Mouse (Mus musculus) adrenal gland, postnatal 0 days (tissue): Measurements from ENCODE around the gene Osm. TPM values are rescaled to one million over a fixed set of nuclear protein-coding genes. Genes with fewer than 3 reads are reported as not detected.

Experiments
- polyA plus RNA-seq: library from polyadenylated mRNA; unstranded; fragments of >200 nt; fragmentation: Nextera tagmentation; extraction: Ambion mirVana; gene quantifications from 2 replicates; pipeline ENCODE4 v1.2.1, GENCODE M21; 2015

The Osm gene
- 0.32 and 0.49 TPM in 2 replicates for polyA plus RNA-seq

DNA sequence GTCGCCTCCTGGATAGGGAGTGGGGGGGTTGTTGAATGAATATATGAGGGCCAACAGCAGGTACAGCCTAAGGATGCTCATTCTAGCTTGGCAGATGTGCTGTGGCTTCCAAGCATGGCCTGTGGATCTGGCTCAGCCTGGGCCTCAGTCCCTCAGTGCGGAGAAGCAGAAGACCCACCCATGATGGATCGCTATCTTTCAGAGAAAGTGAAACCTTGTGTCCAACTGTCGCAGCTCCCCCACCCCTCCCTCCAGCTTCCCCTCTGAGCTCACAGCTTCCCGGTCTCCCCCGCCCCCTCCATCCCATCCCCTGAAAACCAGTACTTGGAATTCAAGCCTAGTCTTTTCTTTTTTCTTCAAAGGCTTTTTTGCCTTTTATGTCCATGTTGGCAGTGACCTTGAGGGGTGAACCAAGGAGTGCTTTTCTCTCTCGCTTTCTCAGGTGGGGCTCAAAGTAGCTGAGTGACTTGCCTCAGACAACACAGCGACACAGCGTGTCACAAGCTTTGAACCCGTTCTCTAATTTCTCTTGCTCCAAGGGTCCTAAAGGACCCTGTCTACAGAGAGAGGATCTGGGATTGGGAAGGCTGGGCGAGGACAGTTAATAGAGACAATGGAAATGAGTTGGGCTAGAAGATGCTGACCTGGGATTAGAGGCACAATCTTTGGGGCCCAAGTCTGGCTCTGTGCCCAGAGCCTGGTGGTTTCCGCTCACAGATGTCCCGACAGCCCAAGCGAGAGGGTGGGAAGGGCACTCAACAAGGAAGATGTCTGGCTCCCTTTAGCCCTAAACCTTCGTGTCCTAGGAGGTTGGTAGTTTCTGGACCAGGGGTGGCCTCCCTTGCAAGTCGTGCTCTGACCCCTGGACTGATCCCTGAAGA is at the start of gene Osm:
Gene Osm, plus strand, starts transcription at position 756 of the 881 bp plus-strand sequence.

GRCm38 (mm10) chr11:4186486-4187317 is 49.5 kb upstream of the Osm start, which contains the start of gene Tbc1d10a:
Gene Tbc1d10a (plus strand): TSS chr11:4186789.

DNA sequence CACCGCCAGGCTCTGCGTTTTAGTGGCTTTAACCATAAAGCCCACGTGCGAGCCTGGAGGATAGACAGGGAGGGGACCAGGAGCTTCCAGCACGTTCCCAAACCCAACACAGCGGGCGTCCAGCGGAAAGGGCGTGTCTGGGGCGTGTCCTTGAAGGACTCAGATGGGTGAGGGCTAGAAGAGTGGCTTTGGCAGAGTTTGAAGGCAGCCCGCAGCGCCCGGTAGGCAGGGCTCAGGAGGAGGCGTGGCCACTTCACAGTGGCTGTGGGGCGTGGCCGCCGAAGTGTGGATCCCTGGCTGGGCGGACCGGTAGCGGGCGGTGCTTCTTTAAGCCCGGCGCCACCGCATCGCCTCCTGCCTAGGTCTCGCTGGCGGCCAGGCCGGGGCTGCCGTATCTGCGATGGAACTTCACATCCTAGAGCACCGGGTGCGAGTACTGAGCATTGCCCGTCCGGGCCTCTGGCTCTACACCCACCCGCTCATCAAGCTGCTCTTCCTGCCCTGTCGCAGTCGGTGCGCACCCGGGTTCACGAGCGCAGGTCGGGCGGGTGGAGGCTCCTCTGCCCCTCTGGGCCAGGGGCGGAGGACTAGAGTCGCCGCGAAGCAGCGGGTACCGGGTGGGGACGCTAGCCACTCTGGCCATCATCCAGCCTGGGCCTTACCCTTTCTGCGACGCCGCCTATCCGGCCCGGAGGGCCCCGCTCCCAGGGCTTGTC is 18.1 kb upstream of the Osm start, which contains the start of gene Castor1:
Gene Castor1, plus strand, starts transcription at position 312 of the 716 bp plus-strand sequence.

GRCm38 (mm10) chr11:4256846-4257607 is 20.8 kb downstream of the Osm start, which contains the start of gene Lif:
Gene Lif (plus strand): TSS chr11:4257557.

Other genes with a start within 250 kb of the Osm start
- gene Sec14l4, start 205.0 kb upstream of the Osm start, polyA plus RNA-seq = 0.46 and 0.57 TPM in 2 replicates
- 0.72 and 1.3 TPM in 2 replicates for gene Sec14l3, start 171.6 kb upstream of the Osm start, polyA plus RNA-seq
- gene Mtfp1, start 141.0 kb upstream of the Osm start, polyA plus RNA-seq = 9.5 and 17.3 TPM in 2 replicates
- 2.3 and 3.0 TPM in 2 replicates for gene Sec14l2, start 113.0 kb upstream of the Osm start, polyA plus RNA-seq
- 33.5 and 36.5 TPM in 2 replicates for gene Rnf215, start 101.2 kb upstream of the Osm start, polyA plus RNA-seq
- 4.4 and 5.4 TPM in 2 replicates for gene Ccdc157, start 76.1 kb upstream of the Osm start, polyA plus RNA-seq
- 19.8 and 21.3 TPM in 2 replicates for gene Sf3a1, start 76.1 kb upstream of the Osm start, polyA plus RNA-seq
- gene Tbc1d10a, start 49.6 kb upstream of the Osm start, polyA plus RNA-seq = 23.1 and 23.3 TPM in 2 replicates
- 12.2 and 14.9 TPM in 2 replicates for gene Castor1, start 18.2 kb upstream of the Osm start, polyA plus RNA-seq
- 0.20 and 0.22 TPM in 2 replicates for gene Lif, start 21.1 kb downstream of the Osm start, polyA plus RNA-seq
- 0.08 and 0.90 TPM in 2 replicates for gene Hormad2, start 204.7 kb downstream of the Osm start, polyA plus RNA-seq